Mouse (Mus musculus): Measurements from ENCODE around the gene Gna12. TPM values are rescaled to one million over a fixed set of nuclear protein-coding genes. Genes with fewer than 3 reads are reported as not detected.

The Gna12 gene
- total RNA-seq, 2 experiments from 2014 or later = 38.2 to 42.4 TPM

DNA sequence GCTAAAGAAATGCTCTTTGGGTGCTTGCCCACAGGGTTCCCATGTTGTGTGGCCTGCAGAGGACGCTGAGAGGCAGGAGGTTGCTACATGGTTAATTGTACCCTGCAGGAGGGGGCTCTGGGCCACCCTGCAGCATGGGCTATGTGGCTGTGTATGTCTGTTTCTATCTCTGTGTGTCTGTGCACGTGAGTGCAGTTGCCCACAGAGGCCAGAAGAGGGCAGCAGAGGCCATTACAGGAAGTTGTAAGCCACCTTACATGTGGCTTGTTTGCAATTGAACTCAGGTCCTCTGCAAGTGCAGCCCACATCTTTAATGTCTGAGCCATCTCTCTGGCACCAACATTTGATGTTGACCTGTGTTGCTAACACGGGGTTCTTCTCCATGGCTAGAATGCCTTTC lies 77.6 kb downstream of the Gna12 start:
- DNase-seq = no peak

DNA sequence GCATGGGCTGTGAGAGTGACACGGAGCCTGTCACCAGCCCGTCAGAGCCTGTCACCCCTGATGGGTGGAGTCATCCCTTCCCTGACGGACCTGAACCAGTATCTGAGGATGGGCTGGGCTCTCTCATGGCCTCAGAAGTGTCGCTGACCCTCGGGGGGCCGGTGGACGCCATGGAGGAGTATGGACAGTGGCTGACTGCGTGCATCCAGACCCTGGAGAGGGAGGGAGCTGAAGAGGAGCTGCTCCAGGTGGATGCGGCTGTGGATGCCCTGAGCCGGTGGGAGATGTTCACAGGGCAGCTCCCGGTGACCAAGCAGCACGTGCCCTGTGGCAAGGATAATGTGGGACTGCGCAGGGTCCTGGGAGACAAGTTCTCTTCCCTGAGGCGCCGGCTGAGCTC lies 78.2 kb downstream of the Gna12 start:
- DNase-seq = no peak

DNA sequence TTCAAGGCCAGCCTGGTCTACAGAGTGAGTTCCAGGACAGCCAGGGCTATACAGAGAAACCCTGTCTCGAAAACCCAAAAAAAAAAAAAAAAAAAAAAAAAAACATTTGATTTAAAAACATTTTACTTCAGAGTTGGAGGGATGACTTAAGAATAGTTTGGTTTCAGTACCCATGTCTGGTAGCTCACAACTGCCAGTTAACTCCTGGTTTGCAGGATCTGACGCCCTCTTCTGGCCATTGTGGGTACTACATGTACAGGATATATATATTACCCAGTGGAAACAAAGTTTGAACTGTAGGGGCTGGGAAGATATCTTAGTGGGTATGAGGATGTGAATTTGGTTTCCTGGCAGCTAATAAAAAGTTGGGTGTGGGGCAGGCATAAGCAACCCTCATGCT lies 79.3 kb downstream of the Gna12 start:
- DNase-seq = peak; percentile 45

DNA sequence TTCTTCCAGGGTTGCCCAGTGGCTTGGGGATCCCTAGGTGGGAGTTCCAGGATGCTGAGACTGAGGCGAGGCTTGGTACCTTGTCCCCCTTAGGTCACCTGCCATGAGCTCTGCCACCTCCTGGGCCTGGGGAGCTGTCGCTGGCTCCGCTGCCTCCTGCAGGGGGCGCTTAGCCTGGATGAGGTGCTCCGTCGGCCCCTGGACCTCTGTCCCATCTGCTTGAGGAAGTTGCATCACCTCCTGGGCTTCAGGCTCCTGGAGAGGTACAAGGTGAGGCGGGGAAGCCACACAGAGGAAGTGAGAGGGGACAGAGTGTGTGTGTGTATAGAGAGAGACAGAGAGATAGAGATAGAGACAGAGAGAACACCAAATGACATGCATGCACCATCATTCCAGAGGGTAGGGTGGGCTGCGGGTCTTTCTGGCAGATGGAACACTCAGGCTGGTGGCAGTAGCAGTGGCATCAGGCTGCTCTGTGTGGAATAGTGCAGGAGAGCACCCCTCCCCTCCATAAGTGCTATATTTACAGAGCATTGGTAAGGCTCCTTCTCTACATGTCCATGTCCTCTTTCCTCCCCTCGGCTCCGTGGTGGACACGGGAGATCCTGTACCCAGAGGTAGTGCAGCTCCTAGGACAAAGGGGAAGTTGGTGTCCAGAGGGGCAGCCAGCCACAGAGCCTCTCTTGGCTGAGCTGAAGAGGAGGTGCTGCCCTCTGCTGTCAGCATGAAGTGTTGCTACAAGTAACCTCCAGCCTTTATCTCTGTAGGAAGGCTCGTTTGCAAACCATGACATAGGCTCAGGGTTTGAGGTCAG lies 81.0 kb downstream of the Gna12 start:
- peak; percentile 75 for DNase-seq

DNA sequence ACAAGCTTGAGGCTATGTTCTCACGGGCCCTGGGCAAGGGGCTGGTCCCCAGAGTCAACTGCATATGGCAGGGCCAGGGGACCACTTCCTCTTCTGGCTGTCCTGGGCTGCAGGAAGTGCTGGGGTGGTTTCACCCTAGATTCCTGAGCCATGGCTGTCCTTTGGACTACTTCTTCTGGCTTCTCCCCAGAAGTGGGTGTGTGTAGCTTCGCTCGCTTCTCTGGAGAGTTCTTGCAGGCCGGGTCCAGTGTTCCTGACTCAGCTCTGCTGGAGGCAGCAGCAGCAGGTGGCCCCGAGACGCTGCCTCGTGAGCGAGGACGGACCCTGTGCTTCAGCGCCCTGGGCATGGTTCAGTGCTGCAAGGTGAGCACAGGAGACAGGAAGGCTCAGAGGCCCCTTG lies 81.8 kb downstream of the Gna12 start:
- no peak for DNase-seq

DNA sequence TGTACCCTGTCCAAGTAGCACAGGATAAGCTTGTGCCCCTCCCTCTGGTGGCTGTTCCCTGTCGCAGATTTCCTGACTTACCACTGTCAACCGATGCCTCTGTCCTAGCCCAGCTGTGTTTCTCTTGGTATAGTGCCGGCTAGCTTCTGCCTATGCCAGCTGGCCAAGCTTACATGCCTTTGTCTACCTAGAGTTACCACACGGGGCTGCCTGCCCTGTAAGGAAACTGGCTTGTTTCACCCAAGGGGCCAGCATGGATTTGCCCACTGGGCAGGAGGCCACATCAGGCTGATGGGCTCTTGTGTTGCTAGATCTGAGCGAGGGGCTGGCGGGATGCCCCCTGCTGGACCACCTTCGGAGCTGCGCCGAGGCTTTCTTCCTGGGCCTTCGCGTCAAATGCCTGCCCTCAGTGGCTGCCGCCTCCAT lies 86.5 kb downstream of the Gna12 start:
- no peak for DNase-seq

DNA sequence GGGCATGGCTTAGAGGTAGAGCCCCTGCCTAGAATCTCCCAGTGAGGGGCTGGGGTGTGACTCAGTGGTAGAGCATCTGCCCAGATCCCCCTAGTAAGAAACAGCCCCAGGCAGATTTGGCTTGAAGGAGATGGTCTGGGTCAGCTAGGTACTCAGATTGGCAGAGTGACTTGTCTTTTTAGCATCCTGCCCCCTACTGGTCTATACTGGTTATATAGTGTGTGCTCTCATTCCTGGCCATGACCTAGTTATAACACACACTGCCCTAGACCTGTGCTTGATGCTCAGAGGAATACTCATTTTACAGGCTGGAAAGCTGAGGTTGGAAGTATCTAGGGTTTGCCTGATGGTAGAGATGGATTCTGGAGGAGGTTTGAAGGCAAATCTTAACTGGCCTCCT lies 88.4 kb downstream of the Gna12 start:
- no peak for DNase-seq

DNA sequence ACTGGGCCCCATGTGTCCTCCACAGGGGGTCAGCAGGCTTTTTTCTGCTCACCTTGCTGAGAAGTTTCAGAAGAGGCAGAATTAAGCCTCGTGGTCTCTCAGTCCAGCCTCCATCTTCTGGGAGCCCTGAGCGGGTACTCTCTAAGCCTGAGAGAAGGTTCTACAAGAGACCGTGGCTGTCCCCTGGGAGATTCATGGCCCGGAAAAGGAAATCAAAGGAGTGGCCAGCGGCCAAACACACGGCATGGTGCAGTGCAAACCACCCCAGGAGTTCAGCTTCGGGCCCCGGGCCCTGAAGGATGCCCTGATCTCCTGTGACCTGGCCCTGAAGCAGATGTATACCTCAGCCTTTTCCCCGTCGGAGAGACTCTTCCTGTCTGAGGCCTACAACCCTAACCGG lies 89.2 kb downstream of the Gna12 start:
- DNase-seq = no peak

DNA sequence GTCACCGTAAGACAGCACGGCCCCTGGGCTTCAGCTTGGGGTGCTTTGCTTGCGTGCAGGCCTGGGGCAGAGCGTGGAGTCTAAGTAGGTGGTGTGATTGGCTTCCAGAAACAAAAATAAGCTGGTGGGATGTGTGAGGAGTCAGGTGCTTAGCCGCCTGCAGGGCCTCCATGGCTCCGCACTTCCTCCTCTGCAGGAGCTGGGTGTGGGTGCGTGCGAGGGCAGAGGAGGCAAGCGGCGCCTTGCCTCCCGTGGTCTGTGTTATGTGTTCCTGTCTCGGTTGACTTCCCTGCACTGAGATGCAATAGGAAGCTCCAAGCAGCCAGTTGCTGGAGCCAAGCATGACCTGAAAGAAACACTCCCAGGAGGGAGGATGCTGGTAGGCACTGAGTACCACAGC lies 90.4 kb downstream of the Gna12 start:
- no peak for DNase-seq

DNA sequence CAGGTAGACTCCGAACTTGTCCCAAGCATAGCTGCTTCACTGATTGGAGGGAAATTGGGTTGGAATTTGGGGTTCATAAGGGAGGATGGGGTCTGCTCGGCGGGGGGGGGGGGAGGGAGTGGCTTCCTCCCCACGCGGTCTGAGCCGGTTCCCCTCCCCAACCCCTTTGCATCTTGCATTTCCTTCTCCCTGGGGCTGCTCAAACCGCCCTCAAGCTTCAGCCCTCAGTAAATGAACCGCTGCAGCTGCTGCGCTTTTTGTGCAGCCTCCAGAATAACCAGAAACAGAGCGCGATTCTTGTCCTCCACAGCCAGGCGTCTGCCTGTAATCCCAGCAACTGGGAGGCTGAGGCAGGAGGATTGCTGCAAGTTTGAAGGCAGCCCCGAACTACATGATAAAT lies 94.1 kb downstream of the Gna12 start:
- DNase-seq = no peak

DNA sequence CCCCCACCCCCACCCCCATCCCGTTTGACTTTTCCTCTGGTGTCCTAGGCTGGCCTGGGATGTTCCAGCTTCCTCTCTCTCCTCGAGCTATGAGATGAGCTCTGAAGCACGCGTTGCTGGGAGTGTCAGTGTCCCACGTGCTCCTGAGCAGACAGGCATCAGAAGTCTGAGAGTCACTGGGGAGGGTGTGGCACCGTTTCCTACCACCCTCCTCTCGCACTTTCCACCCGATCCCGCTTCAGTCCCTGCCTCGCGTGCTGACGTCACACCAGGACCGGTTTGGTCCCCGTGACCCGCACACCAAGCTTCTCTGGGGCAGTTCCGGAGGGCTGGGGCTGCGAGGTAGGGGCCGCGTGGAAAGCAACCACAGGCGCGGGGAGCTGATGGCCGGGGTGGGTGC lies 94.9 kb downstream of the Gna12 start:
- DNase-seq = no peak

DNA sequence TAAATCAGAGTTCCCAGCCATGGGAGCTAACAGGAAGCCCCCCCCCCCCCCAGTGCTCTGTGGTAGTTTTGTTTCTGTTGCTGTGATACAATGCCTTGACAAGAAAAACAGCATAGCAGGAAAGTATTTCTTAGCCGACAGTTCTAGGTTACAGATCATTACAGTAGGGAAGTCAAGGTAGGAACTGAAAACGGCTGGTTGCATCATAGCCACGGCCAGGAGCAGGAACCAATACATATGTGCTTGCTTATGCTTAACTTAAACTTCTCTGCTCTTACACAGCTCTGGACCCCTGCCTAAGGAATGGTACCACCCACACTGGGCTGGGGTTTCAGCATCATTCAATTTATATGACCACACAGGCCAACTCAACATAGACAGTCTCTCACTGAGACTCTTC lies 96.9 kb downstream of the Gna12 start:
- DNase-seq = no peak

DNA sequence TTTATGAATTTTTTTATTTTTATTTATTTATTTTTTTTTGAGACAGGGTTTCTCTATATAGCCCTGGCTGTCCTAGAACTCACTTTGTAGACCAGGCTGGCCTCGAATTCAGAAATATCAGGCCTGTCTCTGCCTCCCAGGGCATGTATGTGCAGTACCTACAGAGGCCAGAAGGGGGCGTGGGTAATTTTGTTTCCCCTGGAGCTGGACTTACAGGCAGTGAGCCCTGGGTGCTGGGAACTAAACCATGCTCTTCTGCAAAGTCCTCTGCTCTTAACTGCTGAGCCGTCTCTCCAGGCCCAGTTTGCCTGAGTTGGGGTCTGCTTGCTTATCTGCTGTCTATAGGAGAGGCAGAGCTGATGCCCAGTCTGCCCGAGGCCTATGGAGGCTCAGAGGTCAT lies 98.0 kb downstream of the Gna12 start:
- DNase-seq = no peak

DNA sequence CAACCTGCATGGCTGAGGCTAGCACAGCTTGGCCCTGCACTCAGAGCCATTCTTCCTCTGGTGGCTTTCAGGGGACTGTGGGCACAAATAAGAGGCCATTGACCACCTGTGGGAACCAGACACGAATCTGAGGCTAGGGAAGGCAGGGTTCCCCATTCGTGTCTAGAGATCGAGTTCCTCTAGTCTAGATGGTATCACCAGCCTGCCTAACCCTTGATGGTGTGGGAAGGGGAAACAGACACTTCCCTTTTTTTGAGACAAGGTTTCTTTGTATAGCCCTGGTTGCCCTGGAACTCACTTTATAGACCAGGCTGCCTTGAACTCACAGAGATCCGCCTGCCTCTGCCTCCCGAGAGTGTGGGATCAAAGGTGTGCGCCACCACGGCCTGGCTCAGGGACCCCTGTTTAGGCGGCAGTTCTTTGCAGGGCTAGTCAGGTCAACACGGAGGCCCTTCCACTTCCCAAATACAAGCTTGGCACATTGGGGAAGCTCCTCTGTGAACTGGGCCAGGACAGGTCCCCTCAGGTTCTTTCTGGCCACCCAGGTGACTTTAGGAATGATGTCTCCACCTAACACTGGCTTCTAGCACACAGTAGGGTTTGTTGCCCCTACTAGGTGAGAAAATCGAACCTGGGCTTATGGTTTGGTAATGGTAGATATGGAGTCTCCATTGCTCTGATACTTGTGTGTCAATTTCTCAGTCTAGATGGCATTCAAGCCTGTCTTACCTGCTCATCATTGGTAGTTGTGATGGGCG lies 99.0 kb downstream of the Gna12 start:
- DNase-seq = no peak

DNA sequence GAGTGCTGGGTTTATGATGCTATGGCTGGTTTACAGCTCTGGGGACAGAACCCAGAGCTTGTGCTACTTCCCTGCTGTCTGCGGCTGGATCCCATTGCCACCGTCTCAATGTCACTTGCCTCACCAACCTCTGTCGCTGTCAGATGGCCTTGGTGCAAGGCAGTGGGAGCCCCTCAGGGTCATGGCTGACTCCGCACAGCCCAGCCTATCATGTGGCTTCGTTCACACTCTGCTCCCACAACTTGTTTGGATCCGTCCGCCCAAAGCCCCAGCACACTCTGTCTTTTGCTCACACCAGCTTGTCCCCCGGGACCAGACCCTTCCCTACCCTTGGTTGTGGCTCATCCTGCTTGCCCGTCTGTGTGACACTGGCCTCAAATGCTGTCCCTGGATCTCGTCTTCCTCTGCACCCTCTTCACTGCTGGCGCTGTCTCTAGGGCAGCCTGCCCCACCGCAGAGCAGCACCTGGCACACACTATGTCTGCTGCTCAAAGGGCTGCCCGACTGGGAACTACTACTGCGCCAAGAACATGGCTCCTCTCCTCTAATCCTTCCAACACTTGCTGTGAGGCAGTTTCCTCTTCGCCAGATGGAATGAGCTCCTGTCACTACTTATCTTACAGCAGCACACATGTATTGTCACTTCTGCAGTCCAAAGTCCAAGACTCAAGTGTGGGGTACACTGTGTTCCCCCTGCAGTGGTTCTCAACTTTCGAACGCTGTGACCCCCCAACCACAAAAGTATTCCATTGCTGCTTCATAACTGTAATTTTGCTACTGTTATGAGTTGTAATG lies 103.1 kb downstream of the Gna12 start:
- no peak for DNase-seq

DNA sequence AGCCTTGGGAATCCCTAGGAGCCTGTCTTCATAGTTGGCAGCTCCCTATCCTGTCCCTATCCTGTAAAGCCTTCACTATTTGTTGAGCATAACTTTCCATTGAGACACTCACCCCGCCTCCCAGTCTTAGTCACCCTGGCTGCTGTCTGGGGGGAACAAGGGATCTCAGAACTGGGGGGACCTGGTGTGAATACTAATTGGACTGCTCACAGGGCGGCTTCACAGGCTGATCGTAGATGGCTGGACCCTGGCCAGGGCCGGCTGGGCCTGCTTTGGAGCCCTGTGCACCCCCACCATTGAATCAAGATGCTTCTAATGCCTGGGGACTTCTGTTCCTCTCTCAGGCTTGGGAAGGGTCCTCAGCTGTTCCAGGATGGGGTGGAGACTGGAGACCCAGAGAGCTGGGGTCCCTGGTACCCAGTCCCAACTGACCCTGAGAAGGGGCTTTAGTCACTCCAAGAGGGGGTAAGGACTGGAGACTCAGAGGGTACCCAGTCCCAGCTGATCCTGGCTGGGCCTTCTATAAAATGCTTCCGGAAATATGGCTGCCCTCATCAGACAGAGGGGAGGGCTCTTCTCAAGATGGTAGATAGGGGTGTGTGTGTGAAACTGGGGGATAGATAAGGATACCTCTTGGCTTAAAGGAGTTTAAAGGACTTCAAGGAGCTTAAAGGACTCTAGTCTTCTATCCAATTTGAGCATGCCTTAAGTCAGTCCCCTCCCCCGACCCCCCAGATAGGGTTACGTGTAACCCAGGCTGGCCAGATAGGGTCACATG lies 104.0 kb downstream of the Gna12 start:
- DNase-seq = no peak

DNA sequence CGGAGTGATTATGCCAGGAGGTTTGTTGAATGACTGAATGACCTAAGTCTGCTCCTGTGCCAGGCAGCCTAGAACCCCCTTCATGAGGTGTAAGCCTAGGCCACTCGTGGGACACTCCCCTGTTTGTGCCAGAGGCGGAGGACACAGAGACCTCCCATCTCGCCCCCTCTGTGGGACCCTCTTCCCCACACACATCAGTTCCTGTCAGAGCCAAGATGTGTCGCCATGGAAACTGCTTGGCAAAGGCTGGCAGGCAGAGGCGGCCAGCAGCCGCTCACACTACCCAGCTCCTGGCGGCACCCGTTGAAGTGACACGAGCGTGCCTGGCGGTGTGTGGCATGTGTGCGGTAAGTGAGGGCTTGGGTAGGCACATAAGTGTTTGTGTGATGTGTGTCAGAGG lies 106.4 kb downstream of the Gna12 start, which contains the start of gene Amz1:
TSS of gene Amz1 (plus strand) at position 306 of the 400 bp plus-strand sequence.
- no peak for DNase-seq

DNA sequence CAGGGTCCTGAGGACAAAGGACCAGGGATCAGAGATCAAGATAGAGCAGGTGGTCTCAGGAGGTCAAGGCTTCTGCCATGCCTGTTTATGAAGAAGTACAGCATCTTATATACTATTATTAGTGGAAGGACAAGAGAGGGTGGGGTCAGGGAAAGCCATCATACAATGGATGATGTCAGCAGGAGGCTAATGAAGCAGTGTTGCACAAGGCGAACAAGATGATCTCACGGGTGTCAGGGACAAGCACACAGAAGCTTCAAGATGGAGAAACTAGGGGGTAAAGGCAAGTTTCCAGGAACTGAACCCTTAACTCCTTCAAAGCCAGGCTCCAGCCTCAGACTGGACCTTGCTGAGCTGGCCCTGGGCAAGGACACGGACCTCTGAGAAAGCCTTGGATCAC lies 108.1 kb downstream of the Gna12 start:
- no peak for DNase-seq

DNA sequence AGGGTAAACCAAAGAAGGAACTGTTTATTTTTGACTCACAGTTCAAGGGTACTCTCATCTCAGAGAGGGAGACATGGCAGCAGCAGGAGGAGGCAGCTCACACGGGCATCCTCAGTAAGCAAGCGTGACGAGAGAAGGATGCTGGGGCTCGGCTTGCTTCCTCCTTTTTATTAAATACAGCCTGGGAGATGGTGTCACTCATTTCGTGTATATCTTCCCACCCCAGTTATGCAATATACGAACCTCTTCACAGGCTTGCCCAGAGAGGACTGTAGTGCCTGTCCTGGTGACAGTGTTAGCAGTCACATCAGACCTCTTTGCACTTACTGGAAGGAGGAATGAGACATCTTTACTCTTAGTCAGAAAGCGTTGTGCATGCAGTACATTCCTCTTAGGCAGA lies 109.5 kb downstream of the Gna12 start:
- no peak for DNase-seq

DNA sequence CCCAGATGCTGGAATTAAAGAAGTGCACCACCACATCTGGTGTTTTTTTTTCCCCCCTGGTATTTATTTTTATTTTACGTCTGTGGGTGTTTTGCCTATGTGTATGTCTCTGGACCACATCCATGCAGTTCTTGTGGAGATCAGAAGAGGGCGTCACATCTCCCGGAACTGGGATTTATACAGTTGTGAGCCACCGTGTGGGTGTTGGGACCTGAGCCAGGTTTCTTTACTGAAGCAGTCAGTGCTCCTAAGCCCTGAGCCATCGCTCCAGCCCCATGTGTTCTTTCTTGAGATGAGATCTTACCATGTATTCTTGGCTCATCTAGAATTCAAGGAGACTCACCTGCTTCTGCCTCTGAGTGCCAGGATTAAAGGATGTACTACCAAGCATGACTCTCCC lies 119.2 kb downstream of the Gna12 start:
- no peak for DNase-seq

DNA sequence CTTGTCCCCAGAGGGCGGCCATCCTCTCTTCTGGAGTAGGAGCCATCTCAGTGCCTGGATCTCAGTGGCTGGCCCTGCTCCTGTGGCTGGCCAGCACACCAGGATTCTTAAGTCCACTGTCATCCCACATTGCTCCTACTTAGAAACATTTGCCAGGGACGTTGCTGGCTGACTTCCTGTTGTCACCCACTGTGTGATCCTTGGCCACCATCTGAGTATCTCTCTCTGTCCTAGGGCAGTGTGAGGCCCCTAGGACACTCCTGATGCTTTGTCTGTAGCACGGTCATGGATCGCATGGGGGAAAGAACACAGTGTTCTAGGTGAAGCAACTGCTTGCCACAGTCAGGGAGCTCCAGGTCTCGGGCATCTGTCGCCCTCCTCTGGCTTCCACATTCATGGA lies 119.9 kb downstream of the Gna12 start:
- DNase-seq = no peak
